Mouse (Mus musculus): ENCODE results near the gene Gsap.

DNA sequence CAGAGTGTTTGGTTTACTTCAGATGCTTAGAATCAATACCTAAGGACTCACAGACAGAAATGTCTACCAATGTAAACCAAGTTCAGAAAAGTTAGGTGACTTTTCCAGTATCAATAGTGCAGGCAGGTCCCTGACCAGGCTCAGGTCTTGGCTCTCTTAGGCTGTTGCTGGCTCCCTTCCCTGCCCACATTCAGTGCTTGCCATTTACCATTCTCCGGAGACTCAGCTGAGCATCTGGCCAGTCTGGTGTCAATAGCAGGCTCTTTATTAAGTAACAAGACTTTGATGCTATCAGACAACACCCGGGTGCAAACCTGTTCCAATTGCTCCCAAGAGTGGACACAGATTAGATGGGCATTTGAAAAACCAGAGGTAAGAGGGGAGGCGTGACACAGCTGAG lies 13.7 kb upstream of the Gsap start:
- no peak for TF ChIP-seq GATA2 (IDR thresholded peaks at IDR 0.05; ENCODE audit: borderline replicate concordance, low read depth, low read length)
- no peak for TF ChIP-seq GATA1 (IDR thresholded peaks at IDR 0.05; ENCODE audit: borderline replicate concordance, low read length)
